Mouse (Mus musculus) layer of hippocampus, postnatal 14 days (tissue): ENCODE measurements at regions not wholly inside any gene's neighbourhood (a gene's known extent, or its start where the extent isn't known, plus 50 kb on each side); places are given as distances from the start of the nearest gene placed in this dataset.

ENCODE experiments used
- DNase-seq, 2 experiments: peaks; one replicate each; pipeline ENCODE4 v3.0.0; 2021 to 2022; ENCODE audit warnings: low spot score in 2 of 2, mixed read lengths in 1 of 2

- DNase-seq, result no peak
These were observed 393.5 kb downstream of the Gja1 start for GRCm38 (mm10) chr10:56770629-56771028.

DNA sequence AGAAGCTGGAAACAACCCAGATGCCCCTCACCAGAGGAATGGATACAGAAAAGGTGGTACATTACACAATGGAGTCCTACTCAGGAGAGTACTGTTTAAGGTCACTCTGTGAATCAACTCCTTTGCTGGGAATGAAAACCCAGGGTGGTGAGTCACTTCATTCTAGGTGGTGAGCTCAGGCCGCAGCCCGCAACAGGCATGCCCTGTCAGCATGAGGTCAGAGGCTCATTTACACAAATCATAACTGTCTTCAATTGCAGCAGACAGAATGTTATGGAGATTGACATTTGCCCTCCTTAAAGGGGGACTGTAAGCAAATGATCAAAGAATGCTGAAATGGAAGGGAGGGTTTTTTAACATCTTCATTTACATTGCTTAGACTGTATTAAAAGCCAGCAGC, 405.1 kb downstream of the Gja1 start:
- no peak for DNase-seq

DNA sequence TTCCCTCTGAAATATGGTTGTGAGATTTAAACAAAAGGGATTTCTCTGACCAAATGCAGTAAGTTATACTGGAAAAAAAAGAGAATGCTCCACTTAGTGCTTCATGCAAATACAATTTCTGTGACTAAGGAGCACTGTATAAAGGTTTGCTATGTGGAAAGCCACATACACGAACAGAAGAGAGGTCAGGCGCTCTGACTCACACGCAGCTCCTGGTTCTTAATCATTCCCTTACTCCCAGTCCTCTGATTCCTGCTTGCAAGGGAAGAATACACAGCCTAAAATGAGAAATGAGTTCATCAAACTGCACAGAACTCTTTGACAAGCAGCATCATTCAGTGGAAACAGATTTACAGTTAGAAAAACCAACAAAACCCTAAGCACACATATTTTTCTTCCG, 406.8 kb downstream of the Gja1 start:
- DNase-seq, result no peak

- no peak for DNase-seq
These were observed 411.0 kb downstream of the Gja1 start for GRCm38 (mm10) chr10:56788081-56788480.

- no peak for DNase-seq
These were observed 415.9 kb downstream of the Gja1 start for GRCm38 (mm10) chr10:56793074-56793473.

GRCm38 (mm10) chr10:56795396-56795795, 418.3 kb downstream of the Gja1 start:
- DNase-seq, result no peak

- DNase-seq, result no peak
These were observed 422.2 kb downstream of the Gja1 start for GRCm38 (mm10) chr10:56799307-56799706.

DNA sequence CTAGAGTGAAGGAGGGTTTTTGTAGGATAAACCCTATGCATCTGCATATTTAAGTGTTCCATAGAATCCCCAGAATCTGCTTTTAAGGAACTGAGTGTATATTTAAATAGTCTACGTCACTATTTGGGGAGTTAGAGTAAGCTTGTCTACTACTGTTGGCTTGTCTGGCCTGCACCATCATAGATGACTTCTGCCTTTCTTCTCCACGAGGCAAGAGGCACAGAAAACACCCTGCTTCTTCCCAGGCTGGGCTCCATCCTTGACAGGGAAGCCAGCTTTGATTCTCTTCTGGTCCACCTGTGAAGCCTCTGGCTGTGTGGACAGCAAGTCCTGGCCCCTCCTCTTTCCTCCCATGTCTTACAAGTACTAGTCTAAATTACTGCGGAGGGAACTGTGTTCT, 422.6 kb downstream of the Gja1 start:
- DNase-seq, result no peak

- no peak for DNase-seq
These were observed 431.9 kb downstream of the Gja1 start for GRCm38 (mm10) chr10:56809006-56809405.

- no peak for DNase-seq
These were observed 445.0 kb downstream of the Gja1 start for GRCm38 (mm10) chr10:56822158-56822557.

GRCm38 (mm10) chr10:56831331-56831730, 454.2 kb downstream of the Gja1 start:
- DNase-seq, result no peak

GRCm38 (mm10) chr10:56831966-56832365, 454.8 kb downstream of the Gja1 start:
- peak in 1 of 2 experiments; percentile 22 for DNase-seq

- DNase-seq, result no peak
These were observed 459.0 kb downstream of the Gja1 start for GRCm38 (mm10) chr10:56836130-56836529.

DNA sequence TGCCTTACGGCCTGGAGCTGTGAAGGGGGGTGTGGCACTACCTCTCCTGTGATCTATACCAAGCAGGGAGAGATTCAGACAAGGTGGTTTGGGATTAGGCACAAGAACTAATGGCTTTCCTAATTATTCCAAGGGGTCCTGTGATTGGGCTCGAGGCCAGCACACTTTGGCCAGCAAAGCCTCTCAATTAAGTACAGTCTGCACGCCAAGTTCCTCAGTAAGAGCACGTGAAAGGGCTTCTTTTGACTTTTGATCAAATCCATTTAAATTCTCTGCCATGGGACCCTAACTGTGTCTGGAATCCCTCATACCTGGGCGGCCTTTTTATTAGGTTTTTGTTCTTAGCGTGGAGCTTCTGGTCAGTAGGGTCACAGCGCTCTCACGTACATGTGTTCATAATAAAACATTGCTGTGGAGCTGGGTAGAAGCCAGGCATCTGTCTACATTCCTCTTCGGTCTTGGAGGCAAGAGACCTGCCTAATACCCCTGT, 461.9 kb downstream of the Gja1 start:
- DNase-seq, result peak; percentile 41 to 74

DNA sequence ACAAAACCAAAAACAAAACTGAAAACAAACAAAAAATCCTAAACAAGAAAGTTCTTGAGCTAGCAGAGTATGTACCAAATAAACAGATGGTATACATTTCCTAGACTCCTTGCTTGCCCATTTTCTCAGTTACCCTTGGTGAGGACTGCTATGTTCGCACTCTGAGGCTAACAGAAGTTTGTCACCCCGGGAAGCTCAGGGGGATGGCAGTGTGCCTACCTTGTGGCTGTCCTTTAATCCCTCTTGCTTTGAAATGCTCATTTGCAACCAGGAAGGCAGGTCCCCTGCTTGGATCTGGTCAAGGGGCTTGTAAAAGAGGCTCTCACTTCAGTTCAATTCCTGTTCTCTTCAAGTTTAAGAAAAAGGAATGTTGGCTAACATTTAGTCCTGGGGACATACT, 462.4 kb downstream of the Gja1 start:
- DNase-seq, result peak; percentile 25 to 70

DNA sequence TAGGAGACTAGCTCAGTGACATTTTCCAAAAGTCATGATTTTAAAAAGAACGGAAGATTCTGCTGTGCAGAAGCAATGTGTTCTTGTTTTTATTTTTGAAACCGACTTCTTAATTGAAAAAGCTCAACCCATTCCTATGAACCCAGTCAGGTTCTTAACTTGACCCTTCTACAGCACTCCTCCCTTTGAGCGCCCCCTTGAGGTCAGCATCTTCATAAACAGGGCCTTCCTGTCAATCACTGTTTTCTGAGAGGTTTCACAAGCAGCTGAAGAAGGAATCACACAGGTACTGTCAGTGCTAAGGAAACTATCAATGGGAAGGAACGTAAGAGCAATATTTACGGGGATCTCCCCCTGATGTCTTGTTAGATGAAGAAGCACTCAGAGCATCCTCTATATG, 463.6 kb downstream of the Gja1 start:
- peak in 1 of 2 experiments; percentile 25 for DNase-seq

GRCm38 (mm10) chr10:56841486-56841885, 464.4 kb downstream of the Gja1 start:
- DNase-seq, result no peak

- DNase-seq, result no peak
These were observed 464.8 kb downstream of the Gja1 start for GRCm38 (mm10) chr10:56841973-56842372.

GRCm38 (mm10) chr10:56852484-56852883, 475.4 kb downstream of the Gja1 start:
- no peak for DNase-seq

DNA sequence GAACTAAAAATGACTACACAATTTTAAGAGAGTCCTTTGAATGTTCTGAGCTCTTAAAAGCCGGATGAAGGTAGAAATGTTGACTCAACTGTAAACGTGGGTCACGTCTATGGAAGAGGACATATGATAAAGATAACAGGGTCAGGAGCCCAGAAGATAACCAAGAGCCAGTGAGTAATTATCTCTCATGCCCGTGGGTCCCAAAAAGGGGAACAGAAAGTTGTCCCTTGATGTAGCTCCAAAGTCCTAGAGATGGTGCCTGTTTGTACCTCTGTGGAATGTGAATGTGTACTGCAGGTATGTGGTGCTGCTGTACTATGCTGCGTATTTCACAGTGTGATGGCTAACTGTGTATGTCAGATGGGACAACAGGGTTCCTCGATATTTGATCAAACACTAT, 479.1 kb downstream of the Gja1 start:
- DNase-seq, result no peak

DNA sequence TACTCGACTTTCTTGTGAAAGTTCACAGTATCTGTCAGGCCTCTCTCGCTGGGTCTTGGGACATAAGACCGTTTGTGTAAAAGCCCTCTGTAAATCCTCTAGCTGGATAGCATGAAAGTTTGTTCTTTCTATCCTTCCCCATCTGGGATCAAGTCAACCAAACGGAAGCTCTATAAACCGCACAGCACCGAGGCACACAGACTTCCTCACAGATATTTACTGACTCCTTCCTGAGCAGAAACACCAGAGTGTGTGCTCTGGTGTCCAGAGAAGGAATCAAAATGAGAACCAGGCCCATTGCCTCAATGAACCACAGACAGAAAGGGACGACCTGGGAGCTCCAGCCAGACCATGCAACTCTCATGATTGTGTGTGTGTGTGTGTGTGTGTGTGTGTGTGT, 502.6 kb downstream of the Gja1 start:
- no peak for DNase-seq

DNA sequence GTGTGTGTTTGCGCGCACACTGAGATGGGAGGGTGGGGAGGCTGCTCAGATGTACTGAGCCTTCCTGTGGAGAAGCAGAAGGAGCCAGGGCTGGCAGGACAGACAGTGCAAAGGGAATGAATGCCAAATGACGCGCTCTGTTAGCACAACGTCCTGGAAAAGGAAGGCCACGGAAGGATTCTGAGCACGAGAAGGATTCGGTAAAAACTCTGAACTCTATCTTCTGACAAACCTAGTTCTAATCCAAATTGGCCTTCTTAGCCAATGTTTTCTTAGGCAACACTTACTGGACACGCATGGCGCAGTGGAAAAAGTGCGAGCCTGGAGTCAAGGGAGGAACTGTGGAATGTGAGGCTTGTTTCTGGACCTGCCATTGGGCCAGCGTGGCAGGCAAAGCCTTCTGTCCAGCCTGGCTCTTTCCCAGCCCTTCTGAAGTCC, 503.0 kb downstream of the Gja1 start:
- peak in 1 of 2 experiments; percentile 60 for DNase-seq

- DNase-seq, result no peak
These were observed 507.6 kb downstream of the Gja1 start for GRCm38 (mm10) chr10:56884456-56885410.
